Mouse (Mus musculus): ENCODE results near the gene Zbtb9. TPM values are rescaled to one million over a fixed set of nuclear protein-coding genes. Genes with fewer than 3 reads are reported as not detected.
A peak's percentile ranks its signal among the peaks of the same experiment; 100 is the strongest.

Zbtb9 gene
- total RNA-seq, 1 experiment: 8.2 TPM

DNA sequence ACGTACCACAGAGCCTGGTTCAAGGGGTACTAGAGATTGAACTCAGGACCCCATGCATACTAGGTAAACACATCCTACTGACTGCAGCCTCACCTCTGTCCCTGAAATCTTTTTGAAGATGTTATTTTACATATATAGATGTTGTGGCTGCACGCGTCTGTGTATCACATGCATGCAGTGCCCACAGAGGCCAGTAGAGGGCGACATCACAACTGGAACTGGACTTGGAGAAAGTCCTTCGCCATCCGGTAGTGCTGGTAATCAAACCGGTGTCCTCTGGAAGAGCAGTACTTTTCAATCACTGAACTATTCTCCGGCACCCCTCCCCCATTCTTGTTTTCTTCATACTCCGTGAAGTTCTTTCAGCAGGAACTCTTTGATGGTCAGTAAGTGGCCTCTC is 31.5 kb downstream of the Zbtb9 start:
- no peaks in the 10 kb centered on the region for H3K9me3 ChIP-seq (ENCODE audit: control insufficient read depth, insufficient read depth, low read depth, low read length)
- peak; percentile 86 for DNase-seq (ENCODE audit: low read depth, low spot score)
- H3K36me3 ChIP-seq (ENCODE audit: control insufficient read depth, insufficient read depth, low read length, poor library complexity, severe bottlenecking): no peaks in the 10 kb centered on the region
- peak overlapping the region in 1 of 2 experiments; percentile 6; a peak in 1 of 4 replicates for H3K4me3 ChIP-seq (ENCODE audit: insufficient read depth in 1 of 2, low read depth in 1 of 2, low read length in 2 of 2, poor library complexity in 1 of 2, severe bottlenecking in 1 of 2)
- in situ Hi-C loops (cut with MboI; ENCODE audit: low sequenced_read_pairs in 2 of 2, unreplicated experiment in 2 of 2): no loop called here
- no peak overlapping the region; the same call in 1 of the 2 replicates for H3K27ac ChIP-seq (ENCODE audit: insufficient read depth, low read depth, low read length, poor library complexity, severe bottlenecking)
- H3K9ac ChIP-seq (ENCODE audit: insufficient read depth, low read depth, low read length, poor library complexity, severe bottlenecking): peak overlapping the region; percentile 44; the same call in 1 of the 2 replicates
- TF ChIP-seq ZC3H11A (IDR thresholded peaks at IDR 0.05; ENCODE audit: borderline replicate concordance, low read depth, low read length): peak; percentile 44; the same call in 1 of the 2 replicates
- TF ChIP-seq ZNF384 (IDR thresholded peaks at IDR 0.05; ENCODE audit: low read depth, low read length): no peak
- peaks cover 7 to 18% of the 10 kb centered on the region in 2 experiments; a peak in 3 of 4 replicates for H3K4me1 ChIP-seq (ENCODE audit: control insufficient read depth in 2 of 2, insufficient read depth in 2 of 2, low read length in 2 of 2, poor library complexity in 1 of 2)

DNA sequence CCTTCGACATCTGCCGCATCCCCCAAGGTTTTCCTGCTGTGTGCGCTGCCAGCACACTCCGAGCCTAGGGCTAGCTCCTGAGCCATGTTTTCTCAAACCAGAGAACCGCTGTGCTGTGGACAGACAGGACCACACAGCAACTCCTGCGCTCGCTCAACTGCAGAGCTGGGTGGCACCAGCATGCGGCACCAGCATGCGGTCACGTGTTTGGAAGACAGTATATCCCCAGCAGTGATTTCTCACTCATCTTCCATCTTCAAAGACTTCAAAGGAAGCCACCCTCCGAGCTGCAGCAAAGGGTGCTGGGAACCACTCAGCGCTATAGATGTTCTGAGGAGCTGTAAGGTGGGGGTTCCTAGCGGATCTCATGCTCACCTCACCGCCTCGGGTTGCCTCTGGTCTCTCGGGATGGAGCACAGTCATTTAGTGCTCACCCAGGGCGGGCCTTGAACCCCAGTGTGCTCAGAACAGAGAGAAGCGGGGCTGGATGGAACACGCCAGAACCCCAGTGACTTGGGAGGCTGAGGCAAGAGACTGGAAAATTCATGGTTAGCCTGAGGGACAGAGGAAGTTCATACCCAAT is 32.0 kb downstream of the Zbtb9 start:
- in situ Hi-C loops (cut with MboI; ENCODE audit: low sequenced_read_pairs in 2 of 2, unreplicated experiment in 2 of 2): no loop called here
- Histone ChIP-seq H3K9ac (ENCODE audit: insufficient read depth, low read depth, low read length, poor library complexity, severe bottlenecking) (peak overlapping the region; percentile 44; the same call in 1 of the 2 replicates), H3K27ac (ENCODE audit: insufficient read depth, low read depth, low read length, poor library complexity, severe bottlenecking) (no peak overlapping the region; the same call in 1 of the 2 replicates), H3K4me3 (ENCODE audit: insufficient read depth in 1 of 2, low read depth in 1 of 2, low read length in 2 of 2, poor library complexity in 1 of 2, severe bottlenecking in 1 of 2) (peak overlapping the region in 1 of 2 experiments; percentile 6; a peak in 1 of 4 replicates), H3K4me1 (ENCODE audit: control insufficient read depth in 2 of 2, insufficient read depth in 2 of 2, low read length in 2 of 2, poor library complexity in 1 of 2) (peaks cover 7 to 23% of the 10 kb centered on the region in 2 experiments; a peak in 3 of 4 replicates), H3K36me3 (ENCODE audit: control insufficient read depth, insufficient read depth, low read length, poor library complexity, severe bottlenecking) (no peaks in the 10 kb centered on the region), H3K9me3 (ENCODE audit: control insufficient read depth, insufficient read depth, low read depth, low read length) (no peaks in the 10 kb centered on the region)
- TF ChIP-seq HCFC1 (IDR thresholded peaks at IDR 0.05; ENCODE audit: borderline replicate concordance, insufficient read depth, low read length) (no peak), ZC3H11A (IDR thresholded peaks at IDR 0.05; ENCODE audit: borderline replicate concordance, low read depth, low read length) (no peak), CHD2 (IDR thresholded peaks at IDR 0.05; ENCODE audit: low read depth, low read length) (no peak), ZNF384 (IDR thresholded peaks at IDR 0.05; ENCODE audit: low read depth, low read length) (no peak), MAFK (IDR thresholded peaks at IDR 0.05; ENCODE audit: insufficient read depth, low read depth, low read length) (no peak)
- no peak for DNase-seq (ENCODE audit: low read depth, low spot score)

DNA sequence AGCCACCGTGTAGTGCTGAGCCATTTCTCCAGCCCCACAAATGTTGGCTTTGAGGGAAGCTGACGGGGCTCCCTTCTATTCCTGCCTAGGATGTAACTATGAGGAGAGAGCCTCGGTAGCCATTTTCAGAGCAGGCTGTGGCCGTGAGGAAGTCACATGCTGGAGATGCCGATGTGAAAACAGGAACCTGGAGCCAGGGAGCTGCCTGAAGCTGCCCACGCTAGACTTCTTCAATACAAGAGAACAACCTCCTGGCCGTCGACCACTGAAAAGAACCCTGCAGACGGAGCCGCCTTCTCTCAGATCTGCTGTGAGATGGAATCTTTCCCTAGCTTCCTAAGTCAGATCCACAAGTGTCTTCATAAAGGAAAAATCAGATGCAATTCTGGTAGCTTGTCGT is 32.7 kb downstream of the Zbtb9 start:
- Histone ChIP-seq H3K4me1 (ENCODE audit: control insufficient read depth in 2 of 2, insufficient read depth in 2 of 2, low read length in 2 of 2, poor library complexity in 1 of 2) (peaks cover 7 to 29% of the 10 kb centered on the region in 2 experiments; a peak in 3 of 4 replicates), H3K9me3 (ENCODE audit: control insufficient read depth, insufficient read depth, low read depth, low read length) (no peaks in the 10 kb centered on the region), H3K36me3 (ENCODE audit: control insufficient read depth, insufficient read depth, low read length, poor library complexity, severe bottlenecking) (no peaks in the 10 kb centered on the region), H3K27ac (ENCODE audit: insufficient read depth, low read depth, low read length, poor library complexity, severe bottlenecking) (no peak overlapping the region; the same call in 1 of the 2 replicates), H3K9ac (ENCODE audit: insufficient read depth, low read depth, low read length, poor library complexity, severe bottlenecking) (peak overlapping the region; percentile 44; the same call in 1 of the 2 replicates), H3K4me3 (ENCODE audit: insufficient read depth in 1 of 2, low read depth in 1 of 2, low read length in 2 of 2, poor library complexity in 1 of 2, severe bottlenecking in 1 of 2) (no peak overlapping the region; a peak in 1 of 4 replicates)
- TF ChIP-seq ZC3H11A (IDR thresholded peaks at IDR 0.05; ENCODE audit: borderline replicate concordance, low read depth, low read length): no peak
- no peak for TF ChIP-seq ZNF384 (IDR thresholded peaks at IDR 0.05; ENCODE audit: low read depth, low read length)
- in situ Hi-C loops (cut with MboI; ENCODE audit: low sequenced_read_pairs in 2 of 2, unreplicated experiment in 2 of 2): no loop called here
- no peak for DNase-seq (ENCODE audit: low read depth, low spot score)

DNA sequence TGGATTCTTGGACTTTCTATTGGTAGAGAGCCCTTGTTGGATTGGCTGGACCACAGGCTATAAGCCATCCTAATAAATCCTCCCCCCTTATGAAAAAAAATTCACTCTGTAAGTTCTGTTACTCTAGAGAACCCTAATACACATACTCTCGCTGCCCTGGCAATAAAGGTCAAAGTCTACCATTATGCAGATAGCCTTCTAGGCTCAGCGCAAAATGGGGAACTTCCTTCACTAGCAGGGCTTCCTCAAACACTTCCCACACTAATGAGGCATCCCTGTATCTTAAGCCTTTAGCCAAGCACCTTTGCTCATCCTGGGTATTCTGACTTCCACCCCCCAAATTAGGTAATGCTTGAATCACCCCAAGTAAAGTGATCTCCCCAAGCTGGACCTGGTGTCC is 35.3 kb downstream of the Zbtb9 start:
- H3K27ac ChIP-seq (ENCODE audit: insufficient read depth, low read depth, low read length, poor library complexity, severe bottlenecking): no peak overlapping the region
- TF ChIP-seq HCFC1 (IDR thresholded peaks at IDR 0.05; ENCODE audit: borderline replicate concordance, insufficient read depth, low read length) (no peak), ZC3H11A (IDR thresholded peaks at IDR 0.05; ENCODE audit: borderline replicate concordance, low read depth, low read length) (no peak)
- H3K4me3 ChIP-seq (ENCODE audit: insufficient read depth in 1 of 2, low read depth in 1 of 2, low read length in 2 of 2, poor library complexity in 1 of 2, severe bottlenecking in 1 of 2): no peak overlapping the region
- in situ Hi-C loops (cut with MboI; ENCODE audit: low sequenced_read_pairs in 2 of 2, unreplicated experiment in 2 of 2): no loop called here
- H3K36me3 ChIP-seq (ENCODE audit: control insufficient read depth, insufficient read depth, low read length, poor library complexity, severe bottlenecking): no peaks in the 10 kb centered on the region
- H3K4me1 ChIP-seq (ENCODE audit: control insufficient read depth in 2 of 2, insufficient read depth in 2 of 2, low read length in 2 of 2, poor library complexity in 1 of 2): peaks cover 14 to 43% of the 10 kb centered on the region in 2 experiments; a peak in 3 of 4 replicates
- DNase-seq (ENCODE audit: low read depth, low spot score): no peak
- no peak overlapping the region for H3K9ac ChIP-seq (ENCODE audit: insufficient read depth, low read depth, low read length, poor library complexity, severe bottlenecking)
- H3K9me3 ChIP-seq (ENCODE audit: control insufficient read depth, insufficient read depth, low read depth, low read length): no peaks in the 10 kb centered on the region

DNA sequence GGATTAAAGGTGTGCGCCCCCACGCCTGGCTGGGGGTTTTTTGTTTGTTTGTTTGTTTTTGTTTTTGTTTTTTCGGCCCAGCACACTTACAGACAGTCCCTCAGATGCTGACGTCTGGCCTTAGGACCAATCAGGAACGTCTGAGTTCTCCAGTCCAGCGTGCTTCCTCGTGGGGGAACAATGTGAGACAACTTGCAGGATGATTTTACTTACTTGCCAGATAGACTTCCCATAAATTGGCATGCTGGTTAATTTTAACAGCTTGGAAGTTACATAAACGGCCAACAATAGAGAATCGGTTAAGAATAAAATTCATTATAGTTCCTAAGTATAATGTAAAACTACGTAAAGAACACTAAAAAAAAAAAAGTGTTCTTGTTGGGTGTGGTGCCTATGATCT is 38.2 kb downstream of the Zbtb9 start:
- in situ Hi-C loops (cut with MboI; ENCODE audit: low sequenced_read_pairs in 2 of 2, unreplicated experiment in 2 of 2): no loop called here
- H3K27ac ChIP-seq (ENCODE audit: insufficient read depth, low read depth, low read length, poor library complexity, severe bottlenecking): no peak overlapping the region
- TF ChIP-seq CHD2 (IDR thresholded peaks at IDR 0.05; ENCODE audit: low read depth, low read length) (no peak), MAFK (IDR thresholded peaks at IDR 0.05; ENCODE audit: insufficient read depth, low read depth, low read length) (no peak), ZNF384 (IDR thresholded peaks at IDR 0.05; ENCODE audit: low read depth, low read length) (no peak), HCFC1 (IDR thresholded peaks at IDR 0.05; ENCODE audit: borderline replicate concordance, insufficient read depth, low read length) (no peak), ZC3H11A (IDR thresholded peaks at IDR 0.05; ENCODE audit: borderline replicate concordance, low read depth, low read length) (no peak)

More for the DNA sequence above, 38.2 kb downstream of the Zbtb9 start:
- no peak overlapping the region for H3K4me3 ChIP-seq (ENCODE audit: insufficient read depth in 1 of 2, low read depth in 1 of 2, low read length in 2 of 2, poor library complexity in 1 of 2, severe bottlenecking in 1 of 2)
- no peak overlapping the region for H3K9ac ChIP-seq (ENCODE audit: insufficient read depth, low read depth, low read length, poor library complexity, severe bottlenecking)
- H3K36me3 ChIP-seq (ENCODE audit: control insufficient read depth, insufficient read depth, low read length, poor library complexity, severe bottlenecking): no peaks in the 10 kb centered on the region
- H3K4me1 ChIP-seq (ENCODE audit: control insufficient read depth in 2 of 2, insufficient read depth in 2 of 2, low read length in 2 of 2, poor library complexity in 1 of 2): peaks cover 14 to 39% of the 10 kb centered on the region in 2 experiments; a peak in 3 of 4 replicates
- DNase-seq (ENCODE audit: low read depth, low spot score): no peak
- no peaks in the 10 kb centered on the region for H3K9me3 ChIP-seq (ENCODE audit: control insufficient read depth, insufficient read depth, low read depth, low read length)

Data from ES-E14 (cell line).